Mouse (Mus musculus): Measurements from ENCODE around the gene BC030867. TPM values are rescaled to one million over a fixed set of nuclear protein-coding genes. Genes with fewer than 3 reads are reported as not detected.

Gene BC030867
- polyA plus RNA-seq, 1 experiment from 2014 or later: 11.0 TPM

DNA sequence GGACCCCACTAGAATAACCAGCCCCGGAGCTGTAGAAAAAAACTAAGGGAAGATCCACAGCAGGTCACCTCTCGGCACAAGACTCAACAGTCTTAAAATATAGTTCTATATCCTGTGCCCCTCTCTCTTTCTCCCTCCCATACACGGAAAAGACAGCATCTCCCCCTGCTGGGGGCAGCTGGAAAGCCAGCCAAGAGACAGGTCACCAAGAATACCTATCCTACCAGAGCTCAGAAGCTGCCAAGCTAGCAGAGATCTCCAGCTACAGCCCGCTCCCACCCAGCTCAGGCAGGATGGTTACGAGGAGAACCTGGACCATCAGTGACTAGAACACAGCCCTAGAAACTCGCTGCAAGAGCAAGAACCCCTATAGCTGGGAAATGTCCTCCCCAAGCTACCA is 25.5 kb upstream of the BC030867 start:
- Histone ChIP-seq H3K4me2 (no peak overlapping the region), H3K9ac (peak overlapping the region; percentile 23; the same call in 1 of the 2 replicates), H3K27me3 (no peaks in the 10 kb centered on the region), H3K4me1 (peaks cover 76% of the 10 kb centered on the region), H3K4me3 (no peak overlapping the region), H3K27ac (no peak overlapping the region), H3K36me3 (ENCODE audit: poor library complexity, severe bottlenecking) (peaks cover 37% of the 10 kb centered on the region; the same call in 1 of the 2 replicates), H3K9me3 (replicated peaks) (no peaks in the 10 kb centered on the region)
- WGBS: 47% methylated on average over 6 of the region's 6 CpGs
- ATAC-seq: no peak

- H3K4me3 ChIP-seq: no peak overlapping the region
- H3K9me3 ChIP-seq (replicated peaks): no peaks in the 10 kb centered on the region
- H3K27ac ChIP-seq: no peak overlapping the region
- 8% methylated on average over 22 of the region's 22 CpGs for WGBS
- H3K9ac ChIP-seq: peak overlapping the region; percentile 47; the same call in 1 of the 2 replicates
- peaks cover 35% of the 10 kb centered on the region; the same call in 1 of the 2 replicates for H3K36me3 ChIP-seq (ENCODE audit: poor library complexity, severe bottlenecking)
- H3K27me3 ChIP-seq: no peaks in the 10 kb centered on the region
- ATAC-seq: no peak
- H3K4me2 ChIP-seq: peak overlapping the region; percentile 43
- peaks cover 74% of the 10 kb centered on the region for H3K4me1 ChIP-seq
Measured at GRCm38 (mm10) chr11:102224686-102225085, 24.0 kb upstream of the BC030867 start.

DNA sequence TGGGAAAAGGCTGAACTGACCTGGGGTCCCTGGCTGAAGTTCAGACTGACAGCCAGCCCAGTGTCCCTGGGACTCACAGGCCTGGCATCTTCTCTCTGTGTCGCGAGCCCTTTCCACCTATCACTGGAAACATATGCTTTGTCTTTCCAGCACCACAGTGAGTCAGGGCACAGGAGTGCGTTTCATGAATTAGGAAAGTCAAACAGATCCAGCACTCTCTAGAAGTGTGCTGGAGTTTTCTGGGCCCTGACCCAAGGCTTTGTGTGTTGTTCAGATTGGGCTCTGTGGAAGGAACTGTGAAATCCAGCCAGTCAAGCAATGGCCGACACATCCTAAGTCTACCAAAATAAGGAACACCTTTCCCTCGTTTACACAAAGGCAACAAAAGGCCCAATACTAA is 23.5 kb upstream of the BC030867 start:
- peaks cover 69% of the 10 kb centered on the region for H3K4me1 ChIP-seq
- no peaks in the 10 kb centered on the region for H3K27me3 ChIP-seq
- ATAC-seq: no peak
- no peak overlapping the region for H3K27ac ChIP-seq
- H3K4me3 ChIP-seq: no peak overlapping the region
- peak overlapping the region; percentile 43 for H3K4me2 ChIP-seq
- peaks cover 31% of the 10 kb centered on the region; the same call in 1 of the 2 replicates for H3K36me3 ChIP-seq (ENCODE audit: poor library complexity, severe bottlenecking)
- 69% methylated on average over 5 of the region's 5 CpGs for WGBS
- H3K9me3 ChIP-seq (replicated peaks): no peaks in the 10 kb centered on the region
- H3K9ac ChIP-seq: peak overlapping the region; percentile 47; the same call in 1 of the 2 replicates

- Histone ChIP-seq H3K4me3 (peak overlapping the region; percentile 79; the same call in 1 of the 2 replicates), H3K4me2 (peak overlapping the region; percentile 76), H3K27ac (no peak overlapping the region), H3K9me3 (replicated peaks) (no peaks in the 10 kb centered on the region), H3K27me3 (no peaks in the 10 kb centered on the region), H3K36me3 (ENCODE audit: poor library complexity, severe bottlenecking) (peaks cover 25% of the 10 kb centered on the region; the same call in 1 of the 2 replicates), H3K9ac (peak overlapping the region; percentile 90), H3K4me1 (peaks cover 66% of the 10 kb centered on the region)
- no peak for ATAC-seq
- 59% methylated on average over 12 of the region's 12 CpGs for WGBS
Measured at GRCm38 (mm10) chr11:102226067-102226978, 22.4 kb upstream of the BC030867 start.

DNA sequence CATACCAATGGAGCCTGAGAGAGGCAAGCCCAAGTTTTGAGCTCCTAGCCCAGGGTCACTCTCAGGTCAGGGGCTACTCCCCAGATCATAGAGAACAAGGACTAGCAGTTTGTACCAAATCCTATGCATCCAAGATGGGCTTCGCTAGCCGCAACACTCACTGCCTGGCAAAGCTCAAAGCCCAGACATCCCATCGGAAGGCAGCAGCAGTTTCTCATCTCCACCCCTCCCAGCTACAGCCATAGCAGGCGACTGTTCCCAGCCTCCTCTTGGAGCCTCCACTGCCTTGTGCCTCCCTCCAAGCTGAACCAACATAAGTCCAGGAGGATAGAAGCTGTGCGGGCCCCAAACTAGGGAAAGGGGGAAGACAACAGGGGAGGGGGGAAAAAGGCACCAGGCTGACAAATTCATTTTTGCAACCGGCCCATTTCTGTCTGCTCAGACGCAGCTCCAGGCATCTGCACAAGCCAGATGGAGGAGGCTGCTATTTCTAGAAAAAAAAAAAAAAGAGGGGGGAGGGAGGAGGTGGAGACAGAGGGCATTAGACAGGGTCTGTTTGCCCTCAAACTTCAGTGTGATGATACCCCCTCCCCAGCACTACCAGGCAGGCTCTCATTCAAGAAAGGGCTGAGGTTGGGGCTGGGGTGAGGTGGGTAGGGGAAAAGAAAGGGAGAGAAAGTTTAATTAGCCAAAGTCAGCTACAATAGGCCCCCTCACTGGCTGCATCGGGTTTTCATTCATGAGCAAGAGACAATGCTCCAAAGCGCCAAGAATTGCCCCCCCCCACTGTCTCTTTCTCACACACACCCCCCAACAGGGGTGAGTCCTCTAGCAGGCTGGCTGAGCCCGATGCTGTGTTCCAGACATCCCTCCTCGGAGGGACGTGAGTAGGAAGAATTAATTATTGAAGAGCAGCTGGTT is 21.2 kb upstream of the BC030867 start:
- peak overlapping the region; percentile 79 for H3K4me3 ChIP-seq
- peak overlapping the region; percentile 93 for H3K27ac ChIP-seq
- H3K9ac ChIP-seq: peak overlapping the region; percentile 90
- H3K4me1 ChIP-seq: peaks cover 66% of the 10 kb centered on the region
- peak; percentile 44 for ATAC-seq
- H3K27me3 ChIP-seq: no peaks in the 10 kb centered on the region
- peak overlapping the region; percentile 76 for H3K4me2 ChIP-seq
- 2% methylated on average over 12 of the region's 12 CpGs for WGBS
- peaks cover 13% of the 10 kb centered on the region; the same call in 1 of the 2 replicates for H3K36me3 ChIP-seq (ENCODE audit: poor library complexity, severe bottlenecking)
- no peaks in the 10 kb centered on the region for H3K9me3 ChIP-seq (replicated peaks)

DNA sequence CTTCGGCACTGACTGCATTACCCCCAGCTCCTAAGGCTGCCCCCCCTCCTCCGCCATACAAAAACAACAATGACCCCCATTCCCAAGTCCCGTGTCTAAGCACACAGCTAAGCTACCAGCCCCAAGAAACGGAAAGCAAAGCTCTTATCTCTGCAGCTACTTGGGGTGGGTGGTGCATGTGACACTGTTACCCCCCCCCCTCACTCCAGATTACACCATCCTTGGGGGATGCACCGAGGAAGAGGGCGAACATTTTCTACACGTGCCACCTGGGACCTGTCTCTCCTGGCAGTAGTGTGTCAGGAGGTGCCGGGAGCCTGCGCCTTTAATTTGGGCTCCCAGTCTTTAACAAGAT is 20.5 kb upstream of the BC030867 start:
- 7% methylated on average over 9 of the region's 9 CpGs for WGBS
- Histone ChIP-seq H3K9me3 (replicated peaks) (no peaks in the 10 kb centered on the region), H3K36me3 (ENCODE audit: poor library complexity, severe bottlenecking) (peaks cover 9% of the 10 kb centered on the region; the same call in 1 of the 2 replicates), H3K4me2 (peak overlapping the region; percentile 76), H3K4me3 (peak overlapping the region; percentile 79), H3K4me1 (peaks cover 63% of the 10 kb centered on the region), H3K9ac (peak overlapping the region; percentile 90), H3K27ac (peak overlapping the region; percentile 93), H3K27me3 (no peaks in the 10 kb centered on the region)
- ATAC-seq: no peak; the same call in 1 of the 2 replicates

DNA sequence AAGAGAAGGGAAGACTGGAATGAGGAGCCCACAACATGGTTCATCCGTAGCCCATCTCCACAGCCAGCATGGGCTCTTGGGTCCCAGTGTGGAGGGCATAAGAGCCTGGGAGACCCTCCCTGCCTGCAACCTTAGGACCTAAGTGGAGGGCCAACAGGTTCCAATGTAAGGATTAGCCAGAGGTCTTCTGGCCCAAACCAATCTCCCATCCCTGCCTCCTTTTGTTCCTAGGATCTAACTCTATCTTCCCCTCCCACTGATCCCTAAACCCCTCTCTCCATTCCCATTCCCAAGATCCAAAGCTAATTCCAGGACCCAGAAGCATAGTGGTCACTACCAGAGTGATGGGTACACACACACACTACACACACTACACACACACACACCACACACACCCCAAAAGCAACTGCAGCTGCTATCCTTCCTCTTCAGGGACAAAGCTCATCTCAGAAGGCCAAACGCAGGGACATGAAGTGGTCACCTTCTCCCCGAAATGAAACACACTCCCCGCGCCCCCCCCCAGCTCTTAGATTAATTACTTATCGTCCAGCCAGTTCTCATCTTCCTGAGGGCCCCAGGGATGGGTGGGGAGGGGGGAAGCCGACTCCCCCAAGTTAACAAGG is 19.9 kb upstream of the BC030867 start:
- Histone ChIP-seq H3K4me2 (peak overlapping the region; percentile 76), H3K36me3 (ENCODE audit: poor library complexity, severe bottlenecking) (peaks cover 5% of the 10 kb centered on the region; the same call in 1 of the 2 replicates), H3K9me3 (replicated peaks) (no peaks in the 10 kb centered on the region), H3K4me3 (peak overlapping the region; percentile 79), H3K9ac (peak overlapping the region; percentile 90), H3K27me3 (no peaks in the 10 kb centered on the region), H3K27ac (peak overlapping the region; percentile 93), H3K4me1 (peaks cover 57% of the 10 kb centered on the region)
- no peak for ATAC-seq
- WGBS: 17% methylated on average over 7 of the region's 7 CpGs

DNA sequence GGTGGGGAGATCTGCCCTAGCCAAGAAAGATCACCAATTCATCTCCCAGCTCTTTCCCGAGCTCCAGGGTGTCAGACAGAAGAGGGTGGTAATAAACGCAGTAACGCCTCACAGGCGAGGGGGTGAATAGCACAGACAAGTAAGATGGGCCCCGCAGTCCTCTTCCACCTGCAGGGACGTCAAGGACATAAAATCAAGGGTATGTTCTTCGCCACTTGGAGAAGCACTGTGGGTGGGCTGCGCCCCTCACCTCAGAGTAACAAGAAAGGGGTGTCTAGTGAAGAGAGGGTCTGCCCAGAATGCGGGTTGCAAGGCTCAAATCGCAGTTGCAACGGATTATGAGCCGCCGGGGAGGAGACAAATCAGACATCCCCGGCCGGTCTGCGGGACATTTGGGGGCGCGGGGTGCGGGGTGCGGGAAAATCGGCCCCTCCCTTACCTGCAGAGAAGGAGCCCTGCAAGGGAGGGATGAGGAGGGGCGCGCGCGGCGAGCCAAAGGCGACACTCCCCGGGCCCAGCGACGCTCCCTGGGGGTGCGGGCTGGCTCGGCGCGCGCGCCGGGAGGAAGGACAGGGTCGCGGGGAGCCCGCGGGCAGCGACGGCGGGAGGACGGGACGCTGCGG is 19.2 kb upstream of the BC030867 start:
- no peaks in the 10 kb centered on the region for H3K9me3 ChIP-seq (replicated peaks)
- H3K36me3 ChIP-seq (ENCODE audit: poor library complexity, severe bottlenecking): no peaks in the 10 kb centered on the region
- peak overlapping the region; percentile 90 for H3K9ac ChIP-seq
- H3K4me3 ChIP-seq: peak overlapping the region; percentile 79
- H3K4me2 ChIP-seq: peak overlapping the region; percentile 76
- H3K4me1 ChIP-seq: peaks cover 54% of the 10 kb centered on the region
- H3K27ac ChIP-seq: peak overlapping the region; percentile 93
- peak; percentile 37; the same call in 1 of the 2 replicates for ATAC-seq
- WGBS: 1% methylated on average over 47 of the region's 47 CpGs
- no peaks in the 10 kb centered on the region for H3K27me3 ChIP-seq

GRCm38 (mm10) chr11:102230006-102230741 is 18.5 kb upstream of the BC030867 start, which contains the start of gene Hdac5:
Gene Hdac5 (minus strand): TSS chr11:102230166.
- peak within 1 kb of the TSS; percentile 76 for H3K4me2 ChIP-seq
- under 1% methylated on average over 27 of the region's 49 CpGs for WGBS
- peak within 1 kb of the TSS; percentile 79 for H3K4me3 ChIP-seq
- H3K36me3 ChIP-seq (ENCODE audit: poor library complexity, severe bottlenecking): no peaks in the 10 kb centered on the region
- no peaks in the 10 kb centered on the region for H3K27me3 ChIP-seq
- peak within 1 kb of the TSS; percentile 90 for H3K9ac ChIP-seq
- ATAC-seq: peak; percentile 86
- peaks cover 46% of the 10 kb centered on the region for H3K4me1 ChIP-seq
- H3K9me3 ChIP-seq (replicated peaks): no peaks in the 10 kb centered on the region
- peak within 1 kb of the TSS; percentile 93 for H3K27ac ChIP-seq

GRCm38 (mm10) chr11:102236022-102236421 is 12.7 kb upstream of the BC030867 start:
- H3K9ac ChIP-seq: no peak overlapping the region
- H3K27ac ChIP-seq: no peak overlapping the region
- H3K4me2 ChIP-seq: no peak overlapping the region
- no peaks in the 10 kb centered on the region for H3K9me3 ChIP-seq (replicated peaks)
- WGBS: 84% methylated on average over 2 of the region's 2 CpGs
- no peaks in the 10 kb centered on the region for H3K27me3 ChIP-seq
- H3K4me3 ChIP-seq: no peak overlapping the region
- no peak for ATAC-seq
- no peaks in the 10 kb centered on the region for H3K4me1 ChIP-seq
- no peaks in the 10 kb centered on the region for H3K36me3 ChIP-seq (ENCODE audit: poor library complexity, severe bottlenecking)
